Comparison of ENCODE assay signal across 31 mouse cellular contexts in the genomic region with DNA sequence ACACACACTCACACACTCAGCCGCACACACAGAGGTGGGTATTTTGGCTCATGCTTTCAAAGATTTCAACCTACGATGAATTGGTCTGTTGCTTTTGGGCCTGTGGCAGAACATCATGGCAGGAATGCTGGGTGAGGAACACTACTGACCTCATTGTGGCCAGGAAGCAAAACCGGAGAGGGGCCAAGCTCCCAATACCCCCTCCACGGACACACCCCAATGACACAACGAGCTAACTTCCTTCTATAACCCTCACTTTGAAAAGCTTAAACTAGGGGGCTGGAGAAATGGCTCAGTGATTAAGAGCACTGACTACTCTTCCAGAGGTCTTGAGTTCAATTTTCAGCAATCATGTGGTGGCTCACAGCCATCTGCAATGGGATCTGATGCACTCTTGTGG.
"Had no signal": no experiment of that assay in that cellular context is flagged by ENCODE, and none has a peak within 500 bp of the region (broad histone marks: within the 10 kb centered on the region; RNA-seq: fewer than 3 reads in every experiment).

No protein-coding gene starts in this region.

- H3K4me2 ChIP-seq: limb, embryonic 12.5 days; limb, embryonic 13.5 days; limb, embryonic 15.5 days; liver, embryonic 11.5 days; liver, embryonic 12.5 days; liver, embryonic 13.5 days; liver, embryonic 15.5 days; lung, embryonic 14.5 days; lung, embryonic 15.5 days; midbrain, embryonic 12.5 days; midbrain, embryonic 13.5 days; midbrain, embryonic 15.5 days; neural tube, embryonic 12.5 days; neural tube, embryonic 13.5 days had no signal

- H3K9ac ChIP-seq: limb, embryonic 12.5 days; limb, embryonic 13.5 days; limb, embryonic 15.5 days; liver, embryonic 12.5 days; liver, embryonic 13.5 days; liver, embryonic 14.5 days; liver, embryonic 15.5 days; liver, postnatal 0 days; lung, embryonic 14.5 days; lung, embryonic 15.5 days; midbrain, embryonic 12.5 days; midbrain, embryonic 13.5 days; midbrain, embryonic 15.5 days; neural tube, embryonic 12.5 days; neural tube, embryonic 13.5 days had no signal

- H3K36me3 ChIP-seq: limb, embryonic 10.5 days; limb, embryonic 12.5 days; limb, embryonic 13.5 days; limb, embryonic 15.5 days; liver, embryonic 12.5 days; liver, embryonic 13.5 days; liver, embryonic 15.5 days; lung, embryonic 15.5 days; midbrain, embryonic 12.5 days; midbrain, embryonic 13.5 days; midbrain, embryonic 15.5 days; neural tube, embryonic 12.5 days; neural tube, embryonic 13.5 days had no signal

- H3K27me3 ChIP-seq: limb, embryonic 12.5 days; limb, embryonic 13.5 days; limb, embryonic 15.5 days; liver, embryonic 12.5 days; liver, embryonic 13.5 days; liver, embryonic 15.5 days; lung, embryonic 15.5 days; midbrain, embryonic 13.5 days; midbrain, embryonic 15.5 days; neural tube, embryonic 12.5 days; neural tube, embryonic 13.5 days had no signal

- H3K27ac ChIP-seq: limb, embryonic 10.5 days; limb, embryonic 12.5 days; limb, embryonic 13.5 days; limb, embryonic 15.5 days; liver, embryonic 12.5 days; liver, embryonic 13.5 days; liver, embryonic 14.5 days; liver, embryonic 15.5 days; lung, embryonic 15.5 days; macrophage; midbrain, embryonic 12.5 days; midbrain, embryonic 13.5 days; midbrain, embryonic 15.5 days; neural tube, embryonic 12.5 days; neural tube, embryonic 13.5 days had no signal

- H3K9me3 ChIP-seq: limb, embryonic 10.5 days; limb, embryonic 12.5 days; limb, embryonic 13.5 days; limb, embryonic 15.5 days; liver, embryonic 12.5 days; liver, embryonic 13.5 days; liver, embryonic 15.5 days; lung, embryonic 15.5 days; midbrain, embryonic 13.5 days; midbrain, embryonic 15.5 days; neural tube, embryonic 12.5 days; neural tube, embryonic 13.5 days had no signal

- ATAC-seq: liver, embryonic 12.5 days; liver, postnatal 0 days; lung, postnatal 0 days; midbrain, embryonic 13.5 days; midbrain, embryonic 15.5 days; midbrain, embryonic 16.5 days had no signal

- DNase-seq: left cerebral cortex, postnatal 4 days; liver; liver, embryonic 13.5 days; liver, postnatal 0 days; lung, adult 18-20 months; lung, adult 2 months; lung, embryonic 14.5 days; lung, postnatal 10 days; lung, postnatal 14 days; lung, postnatal 36 days; lung, postnatal 4 days; midbrain, embryonic 14.5 days had no signal

- H3K4me1 ChIP-seq: liver, embryonic 12.5 days; liver, embryonic 13.5 days; liver, embryonic 15.5 days; lung, embryonic 15.5 days; megakaryocyte, embryonic 14.5 days; neural tube, embryonic 12.5 days had no signal

- H3K4me3 ChIP-seq: limb, embryonic 10.5 days; limb, embryonic 12.5 days; limb, embryonic 13.5 days; limb, embryonic 15.5 days; liver, embryonic 12.5 days; liver, embryonic 13.5 days; liver, embryonic 15.5 days; lung, embryonic 15.5 days; megakaryocyte, embryonic 14.5 days; midbrain, embryonic 12.5 days; midbrain, embryonic 13.5 days; midbrain, embryonic 15.5 days; myocyte; neural tube, embryonic 12.5 days; neural tube, embryonic 13.5 days had no signal
